Mouse (Mus musculus): ENCODE data around the gene Spats1.

Gene Spats1

GRCm38 (mm10) chr17:45474669-45475465 is at the start of gene Spats1:
Spats1 (minus strand) TSS chr17:45475415.
- peak; percentile 22 for DNase-seq (ENCODE audit: low read depth, low spot score)

DNA sequence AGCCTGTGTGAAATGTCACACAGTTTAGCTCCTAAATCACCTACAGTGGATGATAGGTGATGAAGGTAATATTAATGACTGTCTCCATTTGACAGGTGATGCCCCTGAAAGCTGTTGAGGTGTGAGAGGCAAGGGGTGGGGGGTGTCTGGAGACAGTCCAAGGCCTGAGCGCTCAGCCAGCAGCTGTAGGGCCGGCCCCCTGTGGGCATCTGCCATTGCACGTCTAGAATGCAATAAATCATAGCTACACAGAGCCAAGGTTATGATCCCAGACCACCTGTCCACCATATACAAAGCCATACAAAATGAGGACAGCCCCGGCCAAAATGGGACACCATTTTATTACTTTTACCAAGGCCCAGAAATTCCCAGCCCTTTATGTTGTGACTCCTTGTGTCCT is 49.7 kb upstream of the Spats1 start:
- no peak for DNase-seq (ENCODE audit: low read depth, low spot score)

GRCm38 (mm10) chr17:45523263-45523662 is 48.0 kb upstream of the Spats1 start, which contains the start of gene Tcte1:
Tcte1 (plus strand) TSS chr17:45523434.
- DNase-seq (ENCODE audit: low read depth, low spot score), result peak; percentile 50

DNA sequence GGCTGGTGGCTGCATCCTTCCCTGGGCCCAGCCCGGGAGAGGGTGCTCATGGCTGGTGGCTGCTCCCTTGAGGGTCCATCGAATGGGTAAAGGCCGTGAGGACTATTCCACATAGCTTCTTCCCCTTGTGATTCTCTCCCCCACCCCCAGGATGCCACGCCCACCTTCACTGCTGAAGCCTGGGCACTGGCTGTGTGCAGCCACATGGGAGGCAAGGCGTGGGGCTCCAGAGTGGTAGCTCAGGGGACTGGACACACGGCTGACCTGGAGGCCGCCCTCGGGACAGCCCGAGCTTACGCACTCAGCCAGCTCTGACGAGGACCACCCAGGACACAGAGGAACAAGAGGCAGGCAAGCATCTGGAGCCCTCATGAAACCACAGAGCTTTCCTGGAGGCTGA is 44.9 kb upstream of the Spats1 start:
- no peak for DNase-seq (ENCODE audit: low read depth, low spot score)

DNA sequence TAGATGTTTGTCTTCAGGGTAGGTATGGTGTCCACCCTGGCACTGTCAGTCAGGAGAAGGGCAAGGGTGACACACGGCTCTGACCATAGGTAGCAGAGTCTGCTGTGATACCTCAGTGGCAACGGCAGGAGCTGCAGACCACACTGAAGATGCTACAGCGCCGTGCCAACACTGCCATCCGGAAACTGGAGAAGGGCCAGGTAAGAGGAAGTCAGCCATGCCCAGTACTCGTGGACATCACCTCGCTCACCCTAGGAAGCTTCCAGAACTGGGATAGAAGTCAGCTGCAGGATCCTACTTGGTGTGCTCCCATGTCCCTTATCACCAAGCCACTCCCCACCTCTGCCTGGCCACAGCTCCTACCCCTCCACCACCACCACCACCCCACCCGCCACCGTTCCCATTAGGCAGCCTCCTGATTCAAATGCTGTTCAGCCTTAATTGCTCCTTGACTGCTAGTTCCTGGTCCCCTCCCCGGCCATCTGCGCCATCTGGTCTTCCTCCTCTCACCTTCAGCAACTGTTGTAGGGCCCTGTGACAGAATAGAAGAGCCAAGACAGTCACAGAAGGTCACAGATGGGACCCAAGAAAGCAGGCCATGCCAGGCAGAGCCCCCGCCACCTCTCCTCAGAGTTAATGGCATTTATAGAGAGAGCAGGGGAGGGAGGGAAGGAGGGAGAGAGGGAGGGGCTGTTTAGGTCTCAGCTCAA is 43.7 kb upstream of the Spats1 start:
- no peak for DNase-seq (ENCODE audit: low read depth, low spot score)

GRCm38 (mm10) chr17:45517549-45518215 is 42.5 kb upstream of the Spats1 start:
- no peak for DNase-seq (ENCODE audit: low read depth, low spot score)

GRCm38 (mm10) chr17:45517135-45517534 is 41.9 kb upstream of the Spats1 start:
- DNase-seq (ENCODE audit: low read depth, low spot score), result no peak

GRCm38 (mm10) chr17:45516488-45516887 is 41.3 kb upstream of the Spats1 start:
- DNase-seq (ENCODE audit: low read depth, low spot score), result peak; percentile 53

DNA sequence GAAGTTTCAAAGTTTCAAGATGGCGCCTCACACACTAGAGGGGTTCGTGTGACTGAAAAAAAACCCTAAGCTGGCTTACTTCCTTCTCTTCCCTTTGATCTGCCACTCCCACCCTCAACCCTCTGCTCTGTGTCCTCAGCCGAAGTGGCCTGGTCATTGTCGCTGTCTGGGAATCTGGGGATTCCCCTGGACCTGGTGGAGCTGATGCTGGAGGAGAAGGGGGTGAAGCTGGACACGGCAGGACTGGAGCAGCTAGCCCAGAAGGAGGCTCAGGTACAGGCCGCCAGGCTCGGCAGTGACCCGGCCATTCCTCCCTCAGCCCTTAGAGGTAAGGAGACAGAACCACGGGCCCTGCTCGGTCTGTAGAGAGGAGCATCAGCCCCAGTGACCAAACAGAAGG is 40.6 kb upstream of the Spats1 start:
- DNase-seq (ENCODE audit: low read depth, low spot score), result no peak

DNA sequence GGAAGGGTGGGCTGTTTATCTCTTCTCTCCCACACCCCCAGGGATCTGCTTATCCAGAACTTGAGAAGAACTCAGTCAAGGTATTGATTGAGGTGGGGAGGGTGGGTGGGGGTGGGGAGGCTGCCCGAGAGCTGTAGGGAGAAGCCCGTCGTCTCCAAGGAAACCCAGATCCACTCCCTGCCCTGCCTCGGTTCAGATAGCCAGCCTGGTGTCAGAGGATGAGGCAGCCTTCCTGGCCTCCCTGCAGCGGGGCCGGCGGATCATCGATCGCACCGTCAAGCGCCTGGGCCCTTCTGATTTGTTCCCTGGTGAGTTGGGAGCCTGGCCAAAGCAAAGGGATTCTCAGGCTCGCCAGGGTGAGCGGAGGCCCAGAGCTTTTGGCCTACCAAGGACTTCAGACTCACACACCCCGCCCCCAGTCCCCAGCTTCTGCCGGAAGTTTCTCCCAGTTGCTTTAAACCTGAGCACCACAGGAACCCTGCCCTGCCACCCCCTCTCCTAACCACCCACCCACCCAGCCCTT is 40.0 kb upstream of the Spats1 start:
- no peak for DNase-seq (ENCODE audit: low read depth, low spot score)

- DNase-seq (ENCODE audit: low read depth, low spot score), result no peak
Measured at GRCm38 (mm10) chr17:45511757-45512156, 36.5 kb upstream of the Spats1 start.

DNA sequence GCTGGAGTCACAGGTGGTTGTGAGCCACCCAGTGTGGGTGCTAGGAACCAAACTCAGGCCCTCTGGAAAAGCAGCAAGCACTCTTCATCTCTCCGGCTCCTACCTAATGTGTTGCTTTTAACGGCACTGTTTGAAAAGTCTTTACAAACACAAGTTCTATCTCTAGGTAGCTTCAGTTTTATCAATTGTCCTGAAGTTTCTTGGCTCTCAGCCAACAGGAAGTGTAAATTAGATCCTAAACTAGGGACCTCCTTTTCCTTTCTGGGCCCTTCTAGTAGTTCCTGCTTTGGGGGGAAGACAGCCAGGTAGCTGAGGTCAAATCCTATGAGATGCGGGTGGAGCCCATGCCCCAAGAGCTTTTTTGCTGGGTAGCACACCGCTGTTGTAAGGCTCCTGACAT is 35.7 kb upstream of the Spats1 start:
- DNase-seq (ENCODE audit: low read depth, low spot score), result no peak

DNA sequence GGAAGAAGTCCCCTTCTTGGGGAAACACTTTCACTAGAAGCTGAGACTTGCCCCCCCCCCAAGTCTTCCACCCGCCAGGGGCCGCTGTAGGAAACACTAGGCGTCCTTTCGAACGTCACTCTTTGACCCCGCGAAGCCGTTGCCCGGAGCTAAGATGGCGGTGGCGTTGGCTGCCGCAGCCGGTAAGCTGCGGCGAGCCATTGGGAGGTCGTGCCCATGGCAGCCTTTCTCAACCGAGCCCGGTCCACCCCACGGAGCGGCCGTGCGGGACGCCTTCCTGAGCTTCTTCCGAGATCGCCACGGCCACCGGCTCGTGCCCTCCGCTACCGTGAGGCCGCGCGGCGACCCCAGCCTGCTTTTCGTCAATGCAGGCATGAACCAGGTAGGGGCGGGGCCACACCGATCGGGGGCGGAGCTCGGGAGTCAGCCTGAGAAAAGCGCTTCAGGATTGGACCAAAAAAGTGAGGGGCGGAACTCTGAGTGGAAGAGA is 31.5 kb upstream of the Spats1 start, which contains the start of gene Aars2:
Gene Aars2 (plus strand): TSS at position 142 of the 490 bp plus-strand sequence.
- DNase-seq (ENCODE audit: low read depth, low spot score), result peak; percentile 89

- no peak for DNase-seq (ENCODE audit: low read depth, low spot score)
Measured at GRCm38 (mm10) chr17:45505941-45506465, 30.8 kb upstream of the Spats1 start.

DNA sequence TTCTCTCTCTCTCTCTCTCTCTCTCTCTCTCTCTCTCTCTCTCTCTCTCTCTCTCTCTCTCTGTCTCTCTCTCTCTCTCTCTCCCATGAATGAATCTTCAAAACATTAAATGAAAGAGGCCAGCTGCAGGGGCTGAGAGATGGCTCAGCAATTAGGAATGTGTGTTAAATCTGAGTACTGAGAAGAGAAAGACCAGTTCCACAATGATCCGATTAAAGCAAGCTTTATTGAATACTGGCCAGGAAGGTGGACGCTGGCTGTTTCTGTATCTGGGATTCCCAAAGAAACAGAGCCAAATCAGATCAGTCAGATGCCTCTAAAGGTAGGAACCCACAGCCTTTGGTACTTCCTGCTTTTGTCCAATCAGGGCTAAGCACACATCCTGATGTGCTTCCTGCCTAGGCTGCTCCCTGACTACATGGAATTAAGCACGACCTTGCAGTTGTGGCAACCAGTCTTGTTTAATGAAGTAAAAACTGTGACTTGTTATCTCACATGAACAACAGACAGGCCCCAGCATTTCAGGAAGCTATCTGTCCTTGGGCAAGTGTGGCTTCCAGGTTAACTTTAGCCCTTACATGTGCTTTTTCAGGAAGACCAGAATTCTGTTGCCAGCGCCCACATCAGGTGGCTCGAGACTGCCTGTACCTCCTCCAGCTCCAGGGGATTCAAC is 28.2 kb upstream of the Spats1 start:
- DNase-seq (ENCODE audit: low read depth, low spot score), result no peak

DNA sequence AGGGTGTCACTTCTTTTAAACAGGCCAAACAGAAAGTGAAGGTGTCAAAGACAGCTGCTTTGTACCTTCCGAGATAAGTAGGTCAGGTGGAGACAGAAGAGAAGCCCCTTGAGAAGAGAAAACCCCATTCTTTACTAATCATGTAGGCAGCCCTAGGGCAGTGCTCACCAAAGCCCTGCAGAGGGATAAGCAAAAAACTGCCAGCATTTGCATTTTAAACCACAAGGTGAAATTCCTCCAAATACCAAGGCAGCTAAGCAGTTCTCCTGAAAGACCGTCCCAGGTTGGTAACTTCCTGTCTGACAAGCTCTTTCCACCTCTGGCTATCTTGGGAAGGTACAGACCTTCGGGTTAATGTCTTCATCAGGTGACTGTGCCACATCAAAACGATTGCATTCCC is 27.1 kb upstream of the Spats1 start:
- no peak for DNase-seq (ENCODE audit: low read depth, low spot score)

GRCm38 (mm10) chr17:45500981-45501380 is 25.8 kb upstream of the Spats1 start:
- DNase-seq (ENCODE audit: low read depth, low spot score), result no peak

DNA sequence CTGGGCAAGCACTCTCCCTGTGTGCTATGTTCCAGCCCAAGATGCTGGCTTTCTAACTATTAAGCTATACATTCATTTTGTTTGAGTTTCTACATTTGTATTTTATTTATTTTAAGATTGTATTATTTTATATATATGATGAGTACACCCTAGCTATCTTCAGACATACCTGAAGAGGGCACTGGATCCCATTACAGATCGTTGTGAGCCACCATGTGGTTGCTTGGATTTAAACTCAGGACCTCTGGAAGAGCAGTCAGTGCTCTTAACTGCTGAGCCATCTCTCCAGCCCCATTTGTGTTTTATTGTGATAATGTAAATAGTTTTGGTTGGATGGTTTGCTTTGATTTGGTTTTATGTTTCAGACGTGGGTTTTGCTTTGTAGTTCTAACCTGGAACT is 24.3 kb upstream of the Spats1 start:
- DNase-seq (ENCODE audit: low read depth, low spot score), result no peak

- DNase-seq (ENCODE audit: low read depth, low spot score), result no peak
Measured at GRCm38 (mm10) chr17:45498397-45498796, 23.2 kb upstream of the Spats1 start.

DNA sequence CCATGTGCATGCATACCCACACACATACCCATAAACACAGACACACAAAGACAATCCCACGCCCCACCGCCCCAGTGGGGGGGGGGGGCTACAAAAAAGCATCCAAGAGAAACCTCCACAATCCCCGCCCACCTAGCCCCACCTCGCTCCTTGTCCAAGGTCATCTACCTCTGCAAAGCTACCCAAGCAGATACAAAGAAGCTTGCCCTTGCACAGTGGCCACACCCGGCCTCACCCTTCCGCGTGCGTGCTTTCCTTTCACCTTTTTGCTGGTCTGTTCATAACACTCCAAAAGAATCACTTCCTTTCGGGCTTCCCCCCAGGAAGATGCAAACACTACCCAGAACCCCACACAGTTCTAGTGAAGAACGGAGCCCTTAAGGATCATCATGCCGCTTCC is 20.2 kb upstream of the Spats1 start:
- no peak for DNase-seq (ENCODE audit: low read depth, low spot score)

DNA sequence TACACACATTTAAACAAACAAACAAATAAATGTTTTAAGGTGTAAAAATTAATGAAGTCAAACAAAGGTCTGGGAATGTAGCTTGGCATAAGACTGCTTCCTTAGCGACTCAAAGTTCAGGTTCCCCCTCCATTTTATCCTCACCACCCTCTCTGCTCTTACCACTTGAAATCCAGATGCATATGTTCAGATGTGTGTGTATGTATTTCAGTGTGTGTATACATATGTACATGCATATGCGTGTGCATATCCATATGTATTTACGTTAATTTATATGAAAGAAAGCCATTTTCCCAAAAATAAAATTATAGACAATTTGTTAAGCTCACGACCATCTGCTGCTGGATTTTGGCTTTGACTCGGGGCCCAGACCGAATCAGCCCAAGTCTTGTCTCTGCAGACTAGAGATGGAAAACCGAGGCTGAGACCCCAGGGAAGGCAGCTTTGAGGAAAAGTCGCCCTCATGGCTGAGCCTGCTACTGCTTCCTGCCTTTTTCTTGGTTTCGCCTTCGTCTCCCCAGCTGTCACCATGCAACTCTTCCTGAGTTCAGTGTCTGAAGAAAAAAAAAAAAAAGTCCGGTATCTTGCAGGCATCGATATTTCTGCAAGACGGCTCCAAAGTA is 15.4 kb upstream of the Spats1 start:
- no peak for DNase-seq (ENCODE audit: low read depth, low spot score)

Measured in embryo, embryonic 11.5 days (tissue).